Mouse (Mus musculus): ENCODE data around the gene Tigit. TPM values are rescaled to one million over a fixed set of nuclear protein-coding genes. Genes with fewer than 3 reads are reported as not detected.
A peak's percentile ranks its signal among the peaks of the same experiment; 100 is the strongest.

Tigit gene
- polyA plus RNA-seq, 1 experiment from 2014 or later = not detected

GRCm38 (mm10) chr16:43631758-43632157, 32.2 kb downstream of the Tigit start:
- H3K4me3 ChIP-seq (replicated peaks) = no peak overlapping the region
- H3K9me3 ChIP-seq = no peaks in the 10 kb centered on the region
- 86% methylated on average over 2 of the region's 2 CpGs for WGBS
- H3K9ac ChIP-seq (replicated peaks) = no peak overlapping the region
- peaks cover 47% of the 10 kb centered on the region for H3K36me3 ChIP-seq
- H3K27me3 ChIP-seq = no peaks in the 10 kb centered on the region
- H3K4me1 ChIP-seq (replicated peaks) = peaks cover 7% of the 10 kb centered on the region; the same call in 1 of the 2 replicates
- H3K27ac ChIP-seq = no peak overlapping the region
- no peak for ATAC-seq
- H3K4me2 ChIP-seq (replicated peaks) = no peak overlapping the region

- no peaks in the 10 kb centered on the region for H3K27me3 ChIP-seq
- no peak overlapping the region for H3K4me3 ChIP-seq (replicated peaks)
- peaks cover 48% of the 10 kb centered on the region for H3K36me3 ChIP-seq
- no peaks in the 10 kb centered on the region for H3K9me3 ChIP-seq
- 93% methylated on average over 5 of the region's 5 CpGs for WGBS
- no peak overlapping the region for H3K9ac ChIP-seq (replicated peaks)
- H3K4me1 ChIP-seq (replicated peaks) = peaks cover 21% of the 10 kb centered on the region
- no peak overlapping the region for H3K4me2 ChIP-seq (replicated peaks)
- no peak for ATAC-seq
- no peak overlapping the region for H3K27ac ChIP-seq
Observed at GRCm38 (mm10) chr16:43628662-43629061, 35.3 kb downstream of the Tigit start.

GRCm38 (mm10) chr16:43625956-43626355, 38.0 kb downstream of the Tigit start:
- Histone ChIP-seq H3K27me3 (no peaks in the 10 kb centered on the region), H3K4me3 (replicated peaks) (no peak overlapping the region), H3K4me1 (replicated peaks) (peaks cover 34% of the 10 kb centered on the region), H3K4me2 (replicated peaks) (no peak overlapping the region), H3K36me3 (peaks cover 34% of the 10 kb centered on the region), H3K27ac (no peak overlapping the region), H3K9me3 (no peaks in the 10 kb centered on the region), H3K9ac (replicated peaks) (no peak overlapping the region)
- no peak for ATAC-seq
- WGBS = 94% methylated on average over 5 of the region's 5 CpGs

DNA sequence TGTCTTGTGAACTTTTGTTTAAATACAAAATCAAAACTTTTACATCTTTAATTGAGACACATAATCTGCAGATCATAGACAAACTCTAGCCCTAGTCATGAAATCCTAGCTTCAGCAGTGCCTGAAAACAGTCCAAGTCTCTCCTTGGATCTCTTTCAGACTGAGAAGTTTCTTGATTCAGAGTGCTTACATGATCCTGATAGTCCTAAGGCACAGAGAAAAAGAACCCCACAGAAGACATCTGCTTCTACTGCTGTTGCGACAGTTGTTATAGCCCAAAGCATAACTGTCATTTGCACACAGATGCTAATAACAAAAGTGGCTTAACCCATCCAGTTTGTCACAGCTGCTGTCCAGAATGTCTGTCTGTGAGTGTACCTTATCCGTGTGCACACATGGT, 38.7 kb downstream of the Tigit start:
- ATAC-seq = no peak
- peaks cover 34% of the 10 kb centered on the region for H3K36me3 ChIP-seq
- no peak overlapping the region for H3K4me3 ChIP-seq (replicated peaks)
- no peaks in the 10 kb centered on the region for H3K27me3 ChIP-seq
- H3K9ac ChIP-seq (replicated peaks) = no peak overlapping the region
- peaks cover 34% of the 10 kb centered on the region for H3K4me1 ChIP-seq (replicated peaks)
- H3K27ac ChIP-seq = no peak overlapping the region
- no peak overlapping the region for H3K4me2 ChIP-seq (replicated peaks)
- no peaks in the 10 kb centered on the region for H3K9me3 ChIP-seq
- 85% methylated on average over 2 of the region's 2 CpGs for WGBS

- H3K4me3 ChIP-seq (replicated peaks) = no peak overlapping the region
- peaks cover 33% of the 10 kb centered on the region for H3K36me3 ChIP-seq
- no peak for ATAC-seq
- H3K9ac ChIP-seq (replicated peaks) = no peak overlapping the region
- no peak overlapping the region for H3K4me2 ChIP-seq (replicated peaks)
- H3K27ac ChIP-seq = peak overlapping the region; percentile 56; the same call in 1 of the 2 replicates
- WGBS = 84% methylated on average over 4 of the region's 4 CpGs
- no peaks in the 10 kb centered on the region for H3K9me3 ChIP-seq
- H3K4me1 ChIP-seq (replicated peaks) = peaks cover 34% of the 10 kb centered on the region
- no peaks in the 10 kb centered on the region for H3K27me3 ChIP-seq
Observed at GRCm38 (mm10) chr16:43624876-43625275, 39.1 kb downstream of the Tigit start.

DNA sequence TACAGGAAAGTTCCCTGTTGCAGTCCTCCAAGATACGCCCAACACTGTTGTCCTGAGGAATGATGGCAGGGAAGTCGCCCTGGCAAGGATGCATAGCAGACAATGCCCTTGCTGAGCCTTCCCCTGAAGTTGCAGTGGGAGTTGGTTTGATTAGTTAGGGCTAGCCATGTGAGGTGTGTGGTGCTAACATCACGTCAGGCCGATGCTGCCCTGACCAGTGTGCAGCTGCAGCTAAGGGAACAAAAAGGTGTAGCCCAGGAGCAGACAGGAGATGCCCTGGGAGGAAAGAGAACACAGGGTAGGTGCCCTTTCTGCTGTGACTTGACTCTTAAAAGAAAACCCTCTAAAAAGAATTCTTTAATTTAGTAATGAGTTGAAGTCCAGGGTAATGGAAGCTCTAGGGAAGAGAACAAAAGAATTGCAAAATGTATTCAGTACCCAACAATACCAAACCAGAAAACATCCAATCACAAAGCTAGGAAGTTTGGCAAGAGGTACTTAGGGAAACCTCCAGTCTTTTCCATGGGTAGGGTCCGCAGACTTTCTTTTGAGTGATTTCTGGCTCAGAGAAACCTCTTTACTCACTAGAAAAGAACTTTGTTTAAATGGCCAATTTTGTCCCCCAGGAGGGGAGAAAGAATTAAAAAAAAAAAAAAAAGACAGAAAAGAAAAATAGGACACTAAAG, 40.5 kb downstream of the Tigit start:
- no peak overlapping the region for H3K4me2 ChIP-seq (replicated peaks)
- ATAC-seq = peak; percentile 82
- no peak overlapping the region for H3K9ac ChIP-seq (replicated peaks)
- no peaks in the 10 kb centered on the region for H3K27me3 ChIP-seq
- H3K4me1 ChIP-seq (replicated peaks) = peaks cover 28% of the 10 kb centered on the region
- no peak overlapping the region for H3K4me3 ChIP-seq (replicated peaks)
- peak overlapping the region; percentile 61 for H3K27ac ChIP-seq
- H3K36me3 ChIP-seq = peaks cover 33% of the 10 kb centered on the region
- H3K9me3 ChIP-seq = no peaks in the 10 kb centered on the region
- 34% methylated on average over 5 of the region's 5 CpGs for WGBS

GRCm38 (mm10) chr16:43620359-43620758, 43.6 kb downstream of the Tigit start:
- Histone ChIP-seq H3K4me3 (replicated peaks) (no peak overlapping the region), H3K27ac (0 out of 2 replicates have a peak overlapping the region, but pooled peaks have one; percentile 2), H3K36me3 (peaks cover 21% of the 10 kb centered on the region), H3K27me3 (no peaks in the 10 kb centered on the region), H3K9me3 (no peaks in the 10 kb centered on the region), H3K9ac (replicated peaks) (no peak overlapping the region), H3K4me2 (replicated peaks) (no peak overlapping the region), H3K4me1 (replicated peaks) (peaks cover 37% of the 10 kb centered on the region)
- 18% methylated on average over 2 of the region's 2 CpGs for WGBS
- ATAC-seq = no peak

- Histone ChIP-seq H3K4me3 (replicated peaks) (no peak overlapping the region), H3K4me2 (replicated peaks) (no peak overlapping the region), H3K27ac (no peak overlapping the region), H3K9ac (replicated peaks) (no peak overlapping the region), H3K4me1 (replicated peaks) (peaks cover 30% of the 10 kb centered on the region), H3K36me3 (peaks cover 25% of the 10 kb centered on the region), H3K9me3 (no peaks in the 10 kb centered on the region), H3K27me3 (no peaks in the 10 kb centered on the region)
- ATAC-seq = no peak; the same call in 1 of the 2 replicates
- 27% methylated on average over 6 of the region's 6 CpGs for WGBS
Observed at GRCm38 (mm10) chr16:43619277-43619676, 44.7 kb downstream of the Tigit start.

- no peak for ATAC-seq
- Histone ChIP-seq H3K9me3 (no peaks in the 10 kb centered on the region), H3K27me3 (no peaks in the 10 kb centered on the region), H3K36me3 (peaks cover 25% of the 10 kb centered on the region), H3K4me2 (replicated peaks) (no peak overlapping the region), H3K9ac (replicated peaks) (no peak overlapping the region), H3K4me1 (replicated peaks) (peaks cover 23% of the 10 kb centered on the region), H3K4me3 (replicated peaks) (no peak overlapping the region), H3K27ac (no peak overlapping the region)
- WGBS = 92% methylated on average over 23 of the region's 23 CpGs
Observed at GRCm38 (mm10) chr16:43618286-43618685, 45.7 kb downstream of the Tigit start.

DNA sequence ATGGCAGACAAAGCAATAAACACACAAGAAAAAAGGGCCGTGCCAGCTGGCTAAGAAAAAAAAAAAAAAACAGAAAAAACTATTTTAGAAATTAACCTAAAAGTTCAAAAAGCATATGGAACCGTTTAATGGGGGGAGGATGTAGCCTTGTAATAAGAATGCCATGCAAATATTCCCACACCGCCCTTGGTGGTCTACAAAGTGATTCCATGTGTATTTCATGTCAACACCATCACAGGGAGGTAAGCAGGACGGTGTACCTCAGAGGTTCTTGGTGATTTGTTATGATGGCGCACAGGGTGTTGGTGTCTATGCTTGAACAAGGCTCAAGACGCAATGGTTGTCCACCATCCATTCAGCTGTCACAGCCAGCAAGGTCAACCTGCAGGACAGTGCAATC, 46.6 kb downstream of the Tigit start:
- H3K27me3 ChIP-seq = no peaks in the 10 kb centered on the region
- peaks cover 16% of the 10 kb centered on the region; the same call in 1 of the 2 replicates for H3K4me1 ChIP-seq (replicated peaks)
- H3K9me3 ChIP-seq = no peaks in the 10 kb centered on the region
- no peak overlapping the region for H3K4me2 ChIP-seq (replicated peaks)
- H3K4me3 ChIP-seq (replicated peaks) = no peak overlapping the region
- ATAC-seq = no peak
- WGBS = 92% methylated on average over 6 of the region's 6 CpGs
- peaks cover 30% of the 10 kb centered on the region for H3K36me3 ChIP-seq
- H3K9ac ChIP-seq (replicated peaks) = no peak overlapping the region
- no peak overlapping the region for H3K27ac ChIP-seq

- H3K9me3 ChIP-seq = no peaks in the 10 kb centered on the region
- WGBS = 76% methylated on average over 4 of the region's 4 CpGs
- no peak overlapping the region for H3K9ac ChIP-seq (replicated peaks)
- no peaks in the 10 kb centered on the region for H3K27me3 ChIP-seq
- H3K36me3 ChIP-seq = peaks cover 39% of the 10 kb centered on the region
- H3K4me1 ChIP-seq (replicated peaks) = peaks cover 13% of the 10 kb centered on the region; the same call in 1 of the 2 replicates
- no peak overlapping the region for H3K27ac ChIP-seq
- no peak overlapping the region for H3K4me2 ChIP-seq (replicated peaks)
- ATAC-seq = no peak
- H3K4me3 ChIP-seq (replicated peaks) = no peak overlapping the region
Observed at GRCm38 (mm10) chr16:43616348-43616747, 47.6 kb downstream of the Tigit start.

GRCm38 (mm10) chr16:43610375-43610774, 53.6 kb downstream of the Tigit start:
- Histone ChIP-seq H3K4me1 (replicated peaks) (peaks cover 8% of the 10 kb centered on the region; the same call in 1 of the 2 replicates), H3K9me3 (peaks cover 8% of the 10 kb centered on the region; the same call in 1 of the 2 replicates), H3K4me2 (replicated peaks) (no peak overlapping the region), H3K27ac (no peak overlapping the region), H3K27me3 (no peaks in the 10 kb centered on the region), H3K9ac (replicated peaks) (no peak overlapping the region), H3K36me3 (peaks cover 64% of the 10 kb centered on the region), H3K4me3 (replicated peaks) (no peak overlapping the region)
- 94% methylated on average over 10 of the region's 10 CpGs for WGBS
- ATAC-seq = no peak

DNA sequence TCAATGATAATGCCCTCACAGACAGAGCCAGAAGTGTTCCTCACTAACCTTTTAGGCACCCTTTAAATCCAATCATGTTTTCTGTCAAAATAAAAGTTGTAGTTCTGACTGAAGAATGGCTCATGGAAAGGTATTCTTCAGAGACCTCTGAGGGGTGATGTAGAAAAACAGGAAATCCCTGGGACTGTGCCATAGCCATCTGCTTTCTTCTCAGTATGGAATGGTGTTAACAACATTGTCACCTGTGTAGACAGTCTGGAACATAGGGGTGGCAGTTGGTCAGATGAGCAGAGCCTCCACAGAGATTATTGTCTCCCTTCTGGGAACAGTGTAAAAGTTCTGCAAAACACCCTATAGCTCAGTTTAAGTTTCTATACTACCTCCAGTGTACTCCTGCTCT, 55.9 kb downstream of the Tigit start:
- Histone ChIP-seq H3K4me2 (replicated peaks) (no peak overlapping the region), H3K27ac (no peak overlapping the region), H3K4me3 (replicated peaks) (no peak overlapping the region), H3K27me3 (no peaks in the 10 kb centered on the region), H3K4me1 (replicated peaks) (peaks cover 25% of the 10 kb centered on the region), H3K36me3 (peaks cover 57% of the 10 kb centered on the region), H3K9me3 (peaks cover 8% of the 10 kb centered on the region; the same call in 1 of the 2 replicates), H3K9ac (replicated peaks) (no peak overlapping the region)
- no peak for ATAC-seq

Measured in midbrain, embryonic 13.5 days (tissue).